Mouse (Mus musculus): Measurements from ENCODE around the gene Tex264. TPM values are rescaled to one million over a fixed set of nuclear protein-coding genes. Genes with fewer than 3 reads are reported as not detected.
"Not testable (repeated sequence)": the region's sequence is repeated elsewhere in the genome, so short reads cannot be mapped to it uniquely, and the experiment has no call there.

The Tex264 gene
- polyA plus RNA-seq, 1 experiment from 2014 or later, result 67.2 TPM

DNA sequence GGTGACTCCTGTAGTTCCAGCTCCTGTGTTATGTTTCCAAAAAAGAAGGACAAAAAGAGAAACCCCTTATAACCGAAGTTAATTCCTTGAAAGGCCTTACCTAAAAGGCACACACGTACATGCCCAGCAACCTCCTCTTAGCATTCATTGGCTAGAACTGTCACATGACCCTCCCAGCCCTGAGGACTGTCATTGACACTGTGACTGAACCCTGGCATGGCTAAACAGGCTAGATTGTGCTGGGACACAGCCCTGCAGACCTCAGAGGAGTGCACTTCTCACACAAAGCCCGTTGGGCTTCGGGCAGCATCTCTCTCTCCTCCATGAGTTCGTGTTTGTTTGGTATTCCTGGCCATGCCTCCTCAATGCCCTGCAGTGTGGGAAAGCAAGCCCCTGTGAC is 53.5 kb downstream of the Tex264 start:
- no peak for ATAC-seq (ENCODE audit: low read depth)

DNA sequence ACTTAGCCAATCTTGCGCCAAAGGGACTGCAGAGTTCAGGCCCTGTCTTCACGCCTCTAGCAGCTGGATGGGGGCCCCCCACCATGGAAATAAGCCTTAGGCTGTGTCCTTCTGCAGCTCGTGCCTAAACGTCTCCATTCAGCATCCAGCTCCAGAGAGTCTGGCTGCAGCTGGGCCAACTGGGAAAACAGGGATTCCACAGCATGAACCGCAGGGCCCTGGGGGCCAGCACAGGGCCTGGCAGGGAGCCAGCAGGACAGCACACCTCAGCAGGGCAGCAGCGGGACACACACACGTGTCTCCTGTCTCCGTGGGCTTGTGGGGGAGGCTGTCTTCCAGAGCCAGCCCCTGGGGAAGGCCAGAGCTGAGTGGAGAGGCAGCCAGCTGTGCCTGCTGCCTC is 57.9 kb downstream of the Tex264 start:
- H3K4me3 ChIP-seq (ENCODE audit: low read depth, low read length); H3K27me3 ChIP-seq (ENCODE audit: control insufficient read depth, insufficient read depth, low read length); H3K36me3 ChIP-seq (ENCODE audit: control insufficient read depth, insufficient read depth, low read length); H3K9me3 ChIP-seq (ENCODE audit: control insufficient read depth, low read length); ATAC-seq (ENCODE audit: low read depth); H3K27ac ChIP-seq (ENCODE audit: low read depth, low read length); H3K4me1 ChIP-seq (ENCODE audit: control insufficient read depth, insufficient read depth, low read length); H3K9ac ChIP-seq (replicated peaks; ENCODE audit: low read depth, low read length); H3K4me2 ChIP-seq (ENCODE audit: low read depth, low read length): not testable (repeated sequence)
- WGBS, result 28% methylated on average over 7 of the region's 8 CpGs

More for the DNA sequence above, 53.5 kb downstream of the Tex264 start:
- Histone ChIP-seq H3K9ac (replicated peaks; ENCODE audit: low read depth, low read length) (no peak overlapping the region), H3K27me3 (ENCODE audit: control insufficient read depth, insufficient read depth, low read length) (no peaks in the 10 kb centered on the region), H3K4me1 (ENCODE audit: control insufficient read depth, insufficient read depth, low read length) (no peaks in the 10 kb centered on the region), H3K4me3 (ENCODE audit: low read depth, low read length) (no peak overlapping the region), H3K36me3 (ENCODE audit: control insufficient read depth, insufficient read depth, low read length) (no peaks in the 10 kb centered on the region), H3K4me2 (ENCODE audit: low read depth, low read length) (no peak overlapping the region), H3K9me3 (ENCODE audit: control insufficient read depth, low read length) (no peaks in the 10 kb centered on the region), H3K27ac (ENCODE audit: low read depth, low read length) (no peak overlapping the region)
- 74% methylated on average over 5 of the region's 5 CpGs for WGBS

DNA sequence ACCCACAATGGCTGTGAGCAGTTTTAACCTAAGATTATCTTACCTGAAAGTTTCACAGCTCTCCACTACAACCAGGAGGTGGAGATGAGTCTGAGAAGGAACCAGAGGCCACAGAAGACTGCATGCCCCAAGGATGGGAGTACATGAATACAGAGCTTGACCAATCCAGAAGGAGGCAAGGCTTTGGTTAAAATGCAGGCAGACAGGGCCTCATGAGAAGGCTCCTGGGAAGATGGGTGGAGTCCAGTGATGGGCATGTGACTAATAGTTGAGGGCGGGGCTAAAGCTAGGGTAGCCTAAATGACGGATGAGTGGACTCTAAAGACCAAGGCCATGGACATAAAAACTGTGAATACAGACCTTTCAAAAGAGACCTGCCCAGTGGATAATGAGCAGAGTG is 59.4 kb downstream of the Tex264 start, which contains the start of gene Iqcf6:
TSS of gene Iqcf6 (plus strand) at position 301 of the 400 bp plus-strand sequence.
- no peak within 1 kb of the TSS for H3K4me2 ChIP-seq (ENCODE audit: low read depth, low read length)
- no peaks in the 10 kb centered on the region for H3K36me3 ChIP-seq (ENCODE audit: control insufficient read depth, insufficient read depth, low read length)
- 83% methylated on average over 2 of the region's 2 CpGs for WGBS
- no peak for ATAC-seq (ENCODE audit: low read depth)
- no peak within 1 kb of the TSS for H3K4me3 ChIP-seq (ENCODE audit: low read depth, low read length)
- no peaks in the 10 kb centered on the region for H3K4me1 ChIP-seq (ENCODE audit: control insufficient read depth, insufficient read depth, low read length)
- H3K27me3 ChIP-seq (ENCODE audit: control insufficient read depth, insufficient read depth, low read length), result no peaks in the 10 kb centered on the region
- H3K9me3 ChIP-seq (ENCODE audit: control insufficient read depth, low read length), result no peaks in the 10 kb centered on the region
- H3K9ac ChIP-seq (replicated peaks; ENCODE audit: low read depth, low read length), result no peak within 1 kb of the TSS
- H3K27ac ChIP-seq (ENCODE audit: low read depth, low read length), result no peak within 1 kb of the TSS

DNA sequence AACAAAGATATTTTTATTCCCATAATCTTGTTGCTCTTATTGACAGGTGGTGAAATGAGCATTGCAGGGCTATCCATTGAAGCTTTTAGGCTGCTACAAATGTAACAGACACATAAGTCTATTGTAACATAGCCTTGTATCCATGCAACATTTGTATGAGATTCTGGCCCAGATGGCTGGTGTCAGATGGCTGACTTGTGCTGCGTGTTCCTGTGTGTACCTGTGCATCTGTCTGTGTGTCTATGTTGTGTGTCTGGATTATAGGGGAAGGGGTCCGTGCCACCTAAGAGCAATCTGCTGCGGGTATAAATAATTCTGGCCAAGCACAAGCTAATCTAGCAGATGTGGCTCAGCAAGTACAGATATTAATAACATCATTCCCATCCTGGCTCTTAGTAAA is 68.2 kb downstream of the Tex264 start:
- H3K4me2 ChIP-seq (ENCODE audit: low read depth, low read length), result no peak overlapping the region
- H3K36me3 ChIP-seq (ENCODE audit: control insufficient read depth, insufficient read depth, low read length), result no peaks in the 10 kb centered on the region
- no peak overlapping the region for H3K27ac ChIP-seq (ENCODE audit: low read depth, low read length)
- no peak overlapping the region for H3K9ac ChIP-seq (replicated peaks; ENCODE audit: low read depth, low read length)
- ATAC-seq (ENCODE audit: low read depth), result no peak
- H3K4me3 ChIP-seq (ENCODE audit: low read depth, low read length), result no peak overlapping the region
- WGBS, result 87% methylated on average over 3 of the region's 3 CpGs
- no peaks in the 10 kb centered on the region for H3K4me1 ChIP-seq (ENCODE audit: control insufficient read depth, insufficient read depth, low read length)
- H3K9me3 ChIP-seq (ENCODE audit: control insufficient read depth, low read length), result no peaks in the 10 kb centered on the region; the same call in 1 of the 2 replicates
- H3K27me3 ChIP-seq (ENCODE audit: control insufficient read depth, insufficient read depth, low read length), result no peaks in the 10 kb centered on the region

DNA sequence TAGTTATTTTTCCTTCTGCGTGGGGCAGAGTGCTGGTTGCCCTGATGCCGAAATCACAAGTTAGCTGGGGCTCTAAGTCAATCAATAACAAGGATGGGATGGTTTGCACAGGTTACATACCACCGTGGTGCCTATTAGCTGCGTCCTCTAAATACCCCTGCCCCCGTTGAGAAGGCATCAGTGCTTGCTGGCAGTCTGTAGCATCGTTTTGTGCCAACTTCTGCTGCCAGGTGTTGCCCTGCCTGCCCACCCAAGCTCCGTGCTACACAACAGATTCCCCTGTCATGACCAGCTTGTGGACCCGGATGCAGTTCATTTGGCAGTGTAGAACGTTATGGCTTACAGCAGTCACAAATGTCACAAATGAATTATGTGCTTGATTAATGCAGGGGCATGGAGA is 69.4 kb downstream of the Tex264 start:
- Histone ChIP-seq H3K4me1 (ENCODE audit: control insufficient read depth, insufficient read depth, low read length) (no peaks in the 10 kb centered on the region), H3K36me3 (ENCODE audit: control insufficient read depth, insufficient read depth, low read length) (no peaks in the 10 kb centered on the region), H3K4me3 (ENCODE audit: low read depth, low read length) (no peak overlapping the region), H3K27ac (ENCODE audit: low read depth, low read length) (no peak overlapping the region), H3K4me2 (ENCODE audit: low read depth, low read length) (no peak overlapping the region), H3K9me3 (ENCODE audit: control insufficient read depth, low read length) (no peaks in the 10 kb centered on the region; the same call in 1 of the 2 replicates), H3K27me3 (ENCODE audit: control insufficient read depth, insufficient read depth, low read length) (no peaks in the 10 kb centered on the region), H3K9ac (replicated peaks; ENCODE audit: low read depth, low read length) (no peak overlapping the region)
- no peak for ATAC-seq (ENCODE audit: low read depth)
- WGBS, result 83% methylated on average over 9 of the region's 9 CpGs

DNA sequence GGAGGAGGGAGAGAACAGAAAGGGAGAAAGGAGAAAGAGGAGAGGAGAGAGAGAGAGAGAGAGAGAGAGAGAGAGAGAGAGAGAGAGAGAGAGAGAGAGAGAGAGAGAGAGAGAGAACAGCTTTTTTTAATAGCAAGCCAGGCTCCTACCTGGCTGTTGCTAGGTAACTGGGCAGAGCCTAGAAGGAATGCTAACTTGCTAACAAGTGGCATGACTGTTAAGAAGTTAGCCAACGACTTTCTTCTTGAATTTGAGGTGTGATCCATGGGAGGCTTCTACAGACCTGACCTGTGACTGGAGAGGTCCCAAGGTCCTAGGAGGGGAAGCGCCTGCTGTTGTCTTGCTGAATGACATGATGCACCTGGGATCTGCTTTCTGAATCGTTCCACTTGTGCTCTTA is 71.1 kb downstream of the Tex264 start:
- no peaks in the 10 kb centered on the region for H3K36me3 ChIP-seq (ENCODE audit: control insufficient read depth, insufficient read depth, low read length)
- 52% methylated on average over 3 of the region's 3 CpGs for WGBS
- ATAC-seq (ENCODE audit: low read depth), result no peak
- no peaks in the 10 kb centered on the region for H3K4me1 ChIP-seq (ENCODE audit: control insufficient read depth, insufficient read depth, low read length)
- H3K4me3 ChIP-seq (ENCODE audit: low read depth, low read length), result no peak overlapping the region
- H3K9ac ChIP-seq (replicated peaks; ENCODE audit: low read depth, low read length), result no peak overlapping the region
- H3K27ac ChIP-seq (ENCODE audit: low read depth, low read length), result no peak overlapping the region
- H3K27me3 ChIP-seq (ENCODE audit: control insufficient read depth, insufficient read depth, low read length), result no peaks in the 10 kb centered on the region
- H3K4me2 ChIP-seq (ENCODE audit: low read depth, low read length), result no peak overlapping the region
- H3K9me3 ChIP-seq (ENCODE audit: control insufficient read depth, low read length), result no peaks in the 10 kb centered on the region; the same call in 1 of the 2 replicates

DNA sequence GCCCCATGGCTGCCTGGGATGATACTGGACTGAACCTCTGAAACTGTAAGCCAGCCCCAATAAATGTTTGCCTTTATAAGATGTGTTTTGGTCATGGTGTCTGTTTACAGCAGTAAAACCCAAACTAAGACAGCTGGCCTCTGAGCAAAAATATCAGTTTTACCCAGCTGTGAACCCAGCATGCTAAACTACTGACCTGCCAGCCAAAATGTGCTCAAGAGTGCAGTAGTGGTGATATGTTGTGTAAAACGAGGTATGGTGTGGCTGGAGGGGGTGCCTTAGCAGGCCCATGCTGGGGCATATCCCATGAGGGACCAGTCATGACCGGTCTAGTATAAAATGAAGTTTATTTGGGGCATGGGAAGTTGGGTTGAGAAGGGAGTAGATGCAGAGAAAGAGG is 71.8 kb downstream of the Tex264 start:
- no peak for ATAC-seq (ENCODE audit: low read depth)
- 77% methylated on average over 2 of the region's 2 CpGs for WGBS
- H3K36me3 ChIP-seq (ENCODE audit: control insufficient read depth, insufficient read depth, low read length), result no peaks in the 10 kb centered on the region

DNA sequence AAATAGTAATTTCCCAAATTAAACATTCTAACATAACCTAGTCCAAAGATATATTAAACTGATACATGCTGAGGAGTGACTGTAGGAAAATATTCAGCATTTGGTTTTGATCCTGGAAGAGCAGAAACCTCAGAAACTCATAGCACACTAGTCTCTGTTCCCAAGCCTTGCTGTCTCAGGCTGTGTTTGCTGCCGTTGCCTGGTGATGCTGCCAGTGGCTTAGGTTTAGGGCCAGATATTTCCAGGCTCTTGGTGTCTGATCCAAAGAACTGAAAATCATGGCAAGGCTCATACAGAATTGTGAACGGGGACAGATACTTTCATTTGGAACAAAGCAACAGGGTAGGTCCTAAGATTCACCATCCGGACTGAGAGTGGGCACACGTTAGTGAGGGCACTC is 75.0 kb downstream of the Tex264 start:
- no peak for ATAC-seq (ENCODE audit: low read depth)
- 80% methylated on average over 4 of the region's 4 CpGs for WGBS
- H3K4me3 ChIP-seq (ENCODE audit: low read depth, low read length), result no peak overlapping the region
- no peaks in the 10 kb centered on the region for H3K9me3 ChIP-seq (ENCODE audit: control insufficient read depth, low read length)
- no peak overlapping the region for H3K4me2 ChIP-seq (ENCODE audit: low read depth, low read length)
- no peak overlapping the region for H3K9ac ChIP-seq (replicated peaks; ENCODE audit: low read depth, low read length)
- H3K4me1 ChIP-seq (ENCODE audit: control insufficient read depth, insufficient read depth, low read length), result no peaks in the 10 kb centered on the region
- H3K27ac ChIP-seq (ENCODE audit: low read depth, low read length), result no peak overlapping the region
- no peaks in the 10 kb centered on the region for H3K27me3 ChIP-seq (ENCODE audit: control insufficient read depth, insufficient read depth, low read length)
- H3K36me3 ChIP-seq (ENCODE audit: control insufficient read depth, insufficient read depth, low read length), result no peaks in the 10 kb centered on the region

More for the DNA sequence above, 71.8 kb downstream of the Tex264 start:
- H3K27me3 ChIP-seq (ENCODE audit: control insufficient read depth, insufficient read depth, low read length), result no peaks in the 10 kb centered on the region
- H3K4me2 ChIP-seq (ENCODE audit: low read depth, low read length), result no peak overlapping the region
- H3K9me3 ChIP-seq (ENCODE audit: control insufficient read depth, low read length), result no peaks in the 10 kb centered on the region
- H3K27ac ChIP-seq (ENCODE audit: low read depth, low read length), result no peak overlapping the region
- no peak overlapping the region for H3K4me3 ChIP-seq (ENCODE audit: low read depth, low read length)
- no peaks in the 10 kb centered on the region for H3K4me1 ChIP-seq (ENCODE audit: control insufficient read depth, insufficient read depth, low read length)
- H3K9ac ChIP-seq (replicated peaks; ENCODE audit: low read depth, low read length), result no peak overlapping the region

All from neural tube, embryonic 14.5 days (tissue).